Mouse (Mus musculus) liver, embryonic 14.5 days (tissue): ENCODE measurements around the gene Cep78.

ENCODE experiments used
- CTCF ChIP-seq: IDR thresholded peaks from 2 replicates; pipeline ENCODE4 v1.5.1; 2016; ENCODE audit warnings: antibody characterized with exemption, low read depth, control low read depth
- EP300 ChIP-seq: IDR thresholded peaks from 2 replicates; pipeline ENCODE4 v1.6.1; 2016; ENCODE audit warnings: antibody characterized with exemption, low read depth

- TF ChIP-seq EP300 (no peak), CTCF (no peak)
Observed at GRCm38 (mm10) chr19:16015191-16015968, 30.6 kb upstream of the Cep78 start.
